Comparison of ENCODE assay signal across 13 mouse cellular contexts in genomic region chr14:25759551-25759950, GRCm38 (mm10). TPM values are rescaled to one million over a fixed set of nuclear protein-coding genes. Genes with fewer than 3 reads are reported as not detected.
DNase-seq lines count a peak whose midpoint lies in the region; ATAC-seq and TF ChIP-seq lines count a peak whose summit lies in the region.
"Had no signal": no experiment of that assay in that cellular context is flagged by ENCODE, and none has a peak within 500 bp of the region (broad histone marks: within the 10 kb centered on the region; RNA-seq: fewer than 3 reads in every experiment).

No protein-coding gene starts in this region.

- no peaks in the 10 kb centered on the region for H3K36me3 ChIP-seq in kidney, adult 2 months (ENCODE audit: control insufficient read depth, insufficient read depth, low read length)
- H3K36me3 ChIP-seq in C2C12 (ENCODE audit: control insufficient read depth, insufficient read depth), result peaks cover 65% of the 10 kb centered on the region
- peaks cover 28% of the 10 kb centered on the region for H3K36me3 ChIP-seq in limb, embryonic 13.5 days
- no peaks in the 10 kb centered on the region for H3K36me3 ChIP-seq in forebrain, embryonic 13.5 days (ENCODE audit: poor library complexity, severe bottlenecking)
- no peaks in the 10 kb centered on the region for H3K36me3 ChIP-seq in hindbrain, embryonic 11.5 days (ENCODE audit: control insufficient read depth, insufficient read depth, low read length)
- H3K36me3 ChIP-seq: forebrain, embryonic 15.5 days had no signal

- H3K9ac ChIP-seq in limb, embryonic 13.5 days, result no peak overlapping the region
- no peak overlapping the region for H3K9ac ChIP-seq in forebrain, embryonic 13.5 days
- no peak overlapping the region for H3K9ac ChIP-seq in hindbrain, embryonic 11.5 days (ENCODE audit: low read depth, low read length)
- H3K9ac ChIP-seq: forebrain, embryonic 15.5 days; hindbrain, embryonic 14.5 days had no signal

- no peak for TF ChIP-seq CTCF in kidney, adult 2 months (conservative IDR thresholded peaks at IDR 0.05; ENCODE audit: insufficient read depth, insufficient read length, low read depth, low read length)
- TF ChIP-seq CTCF in C2C12 (IDR thresholded peaks at IDR 0.05; ENCODE audit: control insufficient read depth, insufficient read depth, insufficient read length), result no peak

- no peaks in the 10 kb centered on the region for H3K27me3 ChIP-seq in kidney, adult 2 months (replicated peaks; ENCODE audit: control insufficient read depth, insufficient read depth, low read length)
- no peaks in the 10 kb centered on the region for H3K27me3 ChIP-seq in C2C12 (ENCODE audit: control insufficient read depth, insufficient read depth, insufficient read length)
- no peaks in the 10 kb centered on the region for H3K27me3 ChIP-seq in limb, embryonic 13.5 days
- H3K27me3 ChIP-seq in forebrain, embryonic 13.5 days, result no peaks in the 10 kb centered on the region; the same call in 1 of the 2 replicates
- no peaks in the 10 kb centered on the region; the same call in 1 of the 2 replicates for H3K27me3 ChIP-seq in hindbrain, embryonic 11.5 days (ENCODE audit: control insufficient read depth, insufficient read depth, low read length)
- H3K27me3 ChIP-seq: forebrain, embryonic 15.5 days had no signal

- H3K79me3 ChIP-seq in C2C12 (ENCODE audit: low read depth), result peaks cover 59% of the 10 kb centered on the region

- H3K4me1 ChIP-seq in kidney, adult 2 months (ENCODE audit: control insufficient read depth, insufficient read depth, low read length), result 0 out of 2 replicates have a peak, but pooled peaks cover 7% of the 10 kb centered on the region
- H3K4me1 ChIP-seq in brown adipose tissue, adult 24 weeks (ENCODE audit: control insufficient read depth, insufficient read depth, insufficient read length, low read length), result peaks cover 40% of the 10 kb centered on the region
- H3K4me1 ChIP-seq in limb, embryonic 13.5 days, result peaks cover 80% of the 10 kb centered on the region
- H3K4me1 ChIP-seq in forebrain, embryonic 13.5 days, result peaks cover 12% of the 10 kb centered on the region
- H3K4me1 ChIP-seq in hindbrain, embryonic 11.5 days (replicated peaks; ENCODE audit: control insufficient read depth, insufficient read depth, low read length), result no peaks in the 10 kb centered on the region; the same call in none of the 2 replicates

- 41% methylated on average over 7 of the region's 7 CpGs for WGBS in kidney, adult 2 months
- WGBS in limb, embryonic 13.5 days, result 29% methylated on average over 7 of the region's 7 CpGs
- WGBS in forebrain, embryonic 13.5 days, result 72% methylated on average over 7 of the region's 7 CpGs
- 73% methylated on average over 7 of the region's 7 CpGs for WGBS in hindbrain, embryonic 11.5 days

- no peaks in the 10 kb centered on the region for H3K9me3 ChIP-seq in limb, embryonic 13.5 days
- no peaks in the 10 kb centered on the region for H3K9me3 ChIP-seq in forebrain, embryonic 13.5 days (replicated peaks)
- H3K9me3 ChIP-seq in hindbrain, embryonic 11.5 days (ENCODE audit: control insufficient read depth, low read length), result no peaks in the 10 kb centered on the region
- H3K9me3 ChIP-seq: forebrain, embryonic 15.5 days had no signal

- H3K4me2 ChIP-seq in limb, embryonic 13.5 days (replicated peaks), result peak overlapping the region; percentile 3; the same call in 1 of the 2 replicates
- no peak overlapping the region for H3K4me2 ChIP-seq in forebrain, embryonic 13.5 days
- H3K4me2 ChIP-seq in hindbrain, embryonic 11.5 days (replicated peaks; ENCODE audit: low read depth, low read length), result no peak overlapping the region
- H3K4me2 ChIP-seq: forebrain, embryonic 15.5 days; hindbrain, embryonic 14.5 days had no signal

- ATAC-seq in limb, embryonic 13.5 days (ENCODE audit: low FRiP score, low read depth), result no peak
- no peak for ATAC-seq in forebrain, embryonic 13.5 days
- ATAC-seq in hindbrain, embryonic 11.5 days (ENCODE audit: low FRiP score), result no peak
- ATAC-seq: forebrain, embryonic 15.5 days had no signal

- no peak overlapping the region for H3K4me3 ChIP-seq in kidney, adult 2 months (ENCODE audit: insufficient read depth, low read depth, low read length)
- H3K4me3 ChIP-seq in C2C12 (ENCODE audit: insufficient read depth, poor library complexity, severe bottlenecking), result peak overlapping the region; percentile 12
- H3K4me3 ChIP-seq in brown adipose tissue, adult 24 weeks (ENCODE audit: insufficient read depth, low read depth, low read length), result no peak overlapping the region
- no peak overlapping the region for H3K4me3 ChIP-seq in limb, embryonic 13.5 days
- no peak overlapping the region for H3K4me3 ChIP-seq in forebrain, embryonic 13.5 days
- no peak overlapping the region for H3K4me3 ChIP-seq in hindbrain, embryonic 11.5 days (ENCODE audit: low read depth, low read length)
- H3K4me3 ChIP-seq: forebrain, embryonic 15.5 days had no signal

- DNase-seq in kidney, adult 2 months, result no peak
- no peak for DNase-seq in kidney, postnatal 4 days
- no peak for DNase-seq in frontal cortex, adult 2 months (ENCODE audit: extremely low spot score in 1 of 2, low spot score in 1 of 2)
- no peak for DNase-seq in hindbrain, embryonic 11.5 days (ENCODE audit: low spot score)
- DNase-seq: adrenal gland, postnatal 10 days; cerebellum, postnatal 36 days; thymus, postnatal 36 days had no signal

- TF ChIP-seq POLR2A in kidney, adult 2 months (IDR thresholded peaks at IDR 0.05; ENCODE audit: low read depth, low read length), result no peak

- H3ac ChIP-seq in C2C12 (ENCODE audit: control insufficient read depth, insufficient read length, low read depth), result peak overlapping the region; percentile 45

- peaks cover 93% of the 10 kb centered on the region for H3K79me2 ChIP-seq in C2C12 (ENCODE audit: control insufficient read depth, insufficient read depth)

- peak overlapping the region; percentile 18; the same call in 1 of the 2 replicates for H3K27ac ChIP-seq in kidney, adult 2 months (ENCODE audit: insufficient read depth, low read depth, low read length)
- H3K27ac ChIP-seq in brown adipose tissue, adult 24 weeks (replicated peaks; ENCODE audit: low read depth, low read length), result peak overlapping the region; percentile 61
- H3K27ac ChIP-seq in limb, embryonic 13.5 days, result peak overlapping the region; percentile 45; the same call in 1 of the 2 replicates
- no peak overlapping the region for H3K27ac ChIP-seq in forebrain, embryonic 13.5 days
- no peak overlapping the region for H3K27ac ChIP-seq in hindbrain, embryonic 11.5 days (ENCODE audit: low read depth, low read length)
- H3K27ac ChIP-seq: forebrain, embryonic 15.5 days; hindbrain, embryonic 14.5 days had no signal

TF ChIP-seq in C2C12, 6 proteins besides CTCF, POLR2A, EP300 and RAD21:
- no peak for TF ChIP-seq USF1 (IDR thresholded peaks at IDR 0.05; ENCODE audit: low read depth)
- no peak for TF ChIP-seq MYOD1 (IDR thresholded peaks at IDR 0.05; ENCODE audit: control insufficient read depth, insufficient read length, low read depth)
- TF ChIP-seq CEBPB (IDR thresholded peaks at IDR 0.05; ENCODE audit: low read depth), result no peak
- no peak for TF ChIP-seq MAX (IDR thresholded peaks at IDR 0.05)

RNA-seq across cellular contexts. Expression of gene Zcchc24, which starts 9.3 kb away (rescaled TPM):
- 12.4 TPM in 2 replicates for polyA plus RNA-seq in kidney, adult 2 months (2012; rRNA removed)
- polyA plus RNA-seq in C2C12 (2012; fragmentation: generic; extraction: Trizol), result 36.4 TPM
- 29.0 and 42.1 TPM in 2 replicates for polyA plus RNA-seq in brown adipose tissue, adult 24 weeks (2012; ENCODE audit: insufficient read depth, insufficient read length, missing spikeins)
- 34.7 and 37.6 TPM in 2 replicates for polyA plus RNA-seq in limb, embryonic 13.5 days (2015; fragmentation: Nextera tagmentation; extraction: Ambion mirVana)
- polyA plus RNA-seq in frontal cortex, adult 2 months (2012; rRNA removed), result 46.0 and 46.3 TPM in 2 replicates
- 5.8 and 6.6 TPM in 2 replicates for polyA plus RNA-seq in forebrain, embryonic 13.5 days (2015; fragmentation: Nextera tagmentation; extraction: Ambion mirVana)
- polyA plus RNA-seq in hindbrain, embryonic 11.5 days (2014; fragmentation: Nextera tagmentation; extraction: Ambion mirVana), result 13.4 and 14.3 TPM in 2 replicates

Comparison
In these comparisons a context has a peak if more than half of its experiments do, and no peak if none do; other contexts are left out.
1. H3K27ac ChIP-seq: peak in kidney, adult 2 months (single experiment), brown adipose tissue, adult 24 weeks (single experiment) and limb, embryonic 13.5 days (single experiment); none in forebrain, embryonic 13.5 days (single experiment) and hindbrain, embryonic 11.5 days (single experiment).